Mouse (Mus musculus) cerebellum, adult (tissue): ENCODE measurements around the gene Ptprm.

ENCODE experiments used
- ATAC-seq: cut with Nextera tagmentation; 2 replicates; pipeline ENCODE4 v1.9.2; 2017; ENCODE audit warnings: mild to moderate bottlenecking, moderate library complexity, mixed read lengths; ENCODE audit not compliant: insufficient number of reproducible peaks, low FRiP score, low TSS enrichment

Gene Ptprm

GRCm38 (mm10) chr17:67016501-67016900, 337.8 kb downstream of the Ptprm start:
- no peak for ATAC-seq

DNA sequence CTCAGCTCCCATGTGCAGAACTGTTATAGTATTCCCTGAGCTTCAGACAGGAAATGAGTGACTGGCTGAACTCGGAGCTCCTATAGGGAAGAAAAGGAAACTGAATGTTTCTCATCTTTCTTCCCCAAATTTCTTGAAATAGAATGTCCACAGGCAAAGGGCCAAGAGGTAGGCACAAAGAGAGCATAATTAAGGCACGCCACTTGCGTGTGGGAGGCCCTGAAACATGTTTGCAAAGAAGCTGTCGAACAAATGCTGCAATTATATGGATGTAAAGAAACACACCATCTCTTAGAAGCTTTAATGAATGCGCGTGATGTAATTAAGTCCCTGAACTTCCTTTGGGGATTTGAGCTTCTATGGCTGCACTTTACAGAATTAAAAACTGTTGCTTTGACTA, 341.0 kb downstream of the Ptprm start:
- no peak for ATAC-seq

GRCm38 (mm10) chr17:67011836-67012583, 342.2 kb downstream of the Ptprm start:
- ATAC-seq = no peak

DNA sequence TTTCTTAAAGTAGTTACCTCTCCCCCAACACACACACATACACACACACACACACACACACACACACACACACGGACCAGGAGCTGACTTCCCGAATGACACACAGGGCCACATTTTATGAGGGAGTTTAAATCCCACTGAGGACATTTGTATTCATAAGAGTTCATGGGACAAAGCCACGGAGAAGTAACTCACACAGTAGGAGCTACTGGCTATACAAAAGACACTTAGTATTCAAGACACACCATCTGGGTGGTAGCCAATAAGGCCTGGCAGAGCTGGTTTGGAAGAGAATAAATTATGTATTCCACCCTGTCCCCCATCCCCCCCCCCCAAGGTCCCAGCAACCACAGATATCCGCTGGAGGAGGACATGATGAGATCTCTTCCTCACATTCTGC, 344.1 kb downstream of the Ptprm start:
- ATAC-seq = no peak

GRCm38 (mm10) chr17:67008137-67008536, 346.1 kb downstream of the Ptprm start:
- ATAC-seq = no peak

DNA sequence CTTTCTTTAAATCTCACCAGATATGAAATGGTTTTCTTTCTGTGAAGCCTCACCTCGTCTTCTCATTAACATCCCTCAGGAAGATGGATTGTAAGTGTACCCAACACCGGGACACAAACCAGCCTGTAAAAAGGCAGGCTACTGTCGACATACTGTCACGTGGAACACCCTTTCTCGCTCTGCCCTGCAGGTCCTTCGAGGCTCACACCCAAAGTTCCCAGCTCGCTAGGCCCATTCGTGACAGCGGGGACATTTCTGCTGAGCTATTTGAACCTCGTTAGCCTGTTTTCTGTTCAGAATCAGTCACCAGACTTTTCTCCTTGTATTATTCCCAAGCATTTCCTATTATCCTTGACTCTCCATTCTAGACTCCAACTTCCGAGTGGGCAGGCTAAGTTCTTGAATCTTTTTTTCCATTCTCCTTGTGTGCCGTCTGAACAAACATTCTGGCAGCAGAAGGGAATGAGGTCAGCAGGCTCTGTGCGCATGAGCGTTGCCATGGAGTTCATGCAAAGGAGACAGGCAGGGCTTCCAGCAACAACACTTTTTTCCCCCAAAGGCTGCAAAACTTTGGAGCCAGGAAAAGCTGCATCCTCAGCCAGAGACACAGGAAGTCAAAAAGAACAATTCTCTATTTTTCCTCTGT, 347.4 kb downstream of the Ptprm start:
- 0 out of 2 replicates have a peak, but pooled peaks have one; percentile 31 for ATAC-seq

GRCm38 (mm10) chr17:66996882-66997281, 357.4 kb downstream of the Ptprm start:
- no peak for ATAC-seq

GRCm38 (mm10) chr17:66996016-66996415, 358.2 kb downstream of the Ptprm start:
- ATAC-seq = no peak

- ATAC-seq = no peak
Observed at GRCm38 (mm10) chr17:66991815-66992214, 362.4 kb downstream of the Ptprm start.

- no peak for ATAC-seq
Observed at GRCm38 (mm10) chr17:66990761-66991160, 363.5 kb downstream of the Ptprm start.

- ATAC-seq = no peak
Observed at GRCm38 (mm10) chr17:66988014-66988413, 366.2 kb downstream of the Ptprm start.

DNA sequence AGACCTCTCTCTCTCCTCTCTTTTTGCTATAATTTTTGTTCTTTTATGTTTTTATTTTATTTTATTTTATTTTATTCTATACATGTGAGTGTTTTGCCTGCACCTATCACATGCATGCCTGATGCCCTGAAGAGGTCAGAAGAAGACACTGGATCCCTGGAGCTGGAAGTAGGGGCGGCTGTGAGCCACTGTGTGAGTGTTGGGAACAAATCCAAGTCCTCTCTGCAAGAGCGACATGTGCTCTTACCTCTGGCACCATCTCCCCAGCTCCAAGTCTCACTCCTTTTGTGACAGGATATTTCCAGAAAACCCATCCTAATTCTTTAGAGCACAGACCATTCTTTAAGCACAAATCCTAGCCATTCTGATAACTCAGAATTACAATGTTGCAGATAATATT, 372.6 kb downstream of the Ptprm start:
- no peak for ATAC-seq

DNA sequence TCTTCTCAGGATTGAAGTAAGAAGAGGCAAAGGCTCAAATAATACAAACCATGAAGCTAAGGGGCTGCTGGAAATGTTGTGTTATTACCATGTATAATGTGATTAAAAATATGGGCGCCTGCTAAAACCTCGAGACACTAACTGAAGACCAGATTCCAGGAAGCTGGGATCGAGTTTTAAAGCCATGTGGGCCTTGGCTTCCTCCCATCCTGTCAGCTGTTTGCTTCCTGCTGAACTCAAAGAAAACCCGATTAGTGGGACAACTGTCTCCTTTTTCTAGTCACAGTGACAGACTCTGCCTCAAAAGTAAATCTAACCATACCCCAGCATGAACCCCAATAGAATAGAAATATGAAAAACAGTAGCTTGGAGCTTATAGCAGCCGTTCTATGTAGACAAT, 374.3 kb downstream of the Ptprm start:
- no peak for ATAC-seq

- no peak for ATAC-seq
Observed at GRCm38 (mm10) chr17:66976490-66976889, 377.8 kb downstream of the Ptprm start.

DNA sequence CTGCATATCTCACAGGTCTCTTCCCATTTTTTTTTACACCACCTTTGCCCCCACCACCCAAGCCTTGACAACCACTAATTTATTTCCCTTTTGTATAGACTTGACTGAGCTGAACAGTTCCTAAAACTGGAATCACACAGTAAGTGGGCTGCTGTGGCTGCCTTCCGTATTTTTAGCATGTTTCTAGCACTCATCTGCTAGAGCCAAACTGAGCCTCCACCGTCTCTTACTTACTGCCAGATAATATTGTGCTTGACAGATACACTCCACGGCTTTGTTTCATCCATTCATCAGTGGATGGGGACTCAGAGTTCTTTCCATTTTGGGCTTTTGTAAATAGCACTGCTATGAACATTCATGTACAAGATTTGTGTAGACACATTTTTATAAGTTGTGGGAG, 381.3 kb downstream of the Ptprm start:
- ATAC-seq = no peak

- no peak; the same call in 1 of the 2 replicates for ATAC-seq
Observed at GRCm38 (mm10) chr17:66960986-66961385, 393.3 kb downstream of the Ptprm start.

DNA sequence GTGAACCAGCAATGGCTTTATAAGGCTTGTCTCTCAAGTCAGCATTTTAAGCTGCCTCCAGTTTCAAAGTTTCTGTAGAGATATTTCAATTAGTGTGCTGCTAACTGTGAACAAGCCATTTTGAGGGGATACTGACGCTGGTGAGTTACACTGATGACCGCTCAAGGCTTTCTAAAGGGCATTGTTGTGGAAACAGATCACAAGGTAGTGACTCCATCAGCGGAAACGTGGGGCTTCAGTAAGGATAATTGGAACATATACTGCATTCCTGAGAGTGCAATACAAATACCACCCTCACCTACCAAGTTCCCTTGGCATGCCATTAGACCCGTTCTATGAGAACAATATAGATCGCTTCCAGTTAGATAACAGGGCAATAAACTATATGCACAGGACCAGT, 393.7 kb downstream of the Ptprm start:
- no peak for ATAC-seq

GRCm38 (mm10) chr17:66959815-66960214, 394.4 kb downstream of the Ptprm start:
- no peak for ATAC-seq

GRCm38 (mm10) chr17:66958766-66959165, 395.5 kb downstream of the Ptprm start:
- ATAC-seq = no peak

- no peak for ATAC-seq
Observed at GRCm38 (mm10) chr17:66944498-66944897, 409.8 kb downstream of the Ptprm start.

GRCm38 (mm10) chr17:66943539-66943938, 410.7 kb downstream of the Ptprm start:
- ATAC-seq = no peak

- no peak for ATAC-seq
Observed at GRCm38 (mm10) chr17:66925611-66926010, 428.6 kb downstream of the Ptprm start.
